Comparison of ENCODE assay signal across 8 mouse cellular contexts in genomic region chr1:130192190-130193028, GRCm38 (mm10).
DNase-seq lines count a peak whose midpoint lies in the region; ATAC-seq and TF ChIP-seq lines count a peak whose summit lies in the region.

No protein-coding gene starts in this region.

- no peak for TF ChIP-seq EP300 in heart, postnatal 0 days (IDR thresholded peaks at IDR 0.05; ENCODE audit: low read depth)

- intact Hi-C loops in gastrocnemius, postnatal 36 days (cut with DNase I): no loop called here

- no peaks in the 10 kb centered on the region for H3K36me3 ChIP-seq in heart, postnatal 0 days (replicated peaks; ENCODE audit: control insufficient read depth, insufficient read depth, low read length)
- H3K36me3 ChIP-seq in forebrain, embryonic 11.5 days (ENCODE audit: control insufficient read depth, insufficient read depth, low read length): no peaks in the 10 kb centered on the region
- H3K36me3 ChIP-seq in kidney, embryonic 16.5 days (ENCODE audit: insufficient read depth, low read length): no peaks in the 10 kb centered on the region
- H3K36me3 ChIP-seq in liver, embryonic 12.5 days: no peaks in the 10 kb centered on the region

- no peaks in the 10 kb centered on the region for H3K9me3 ChIP-seq in heart, postnatal 0 days (replicated peaks; ENCODE audit: control insufficient read depth, low read length)
- H3K9me3 ChIP-seq in forebrain, embryonic 11.5 days (ENCODE audit: control insufficient read depth, low read length): no peaks in the 10 kb centered on the region
- H3K9me3 ChIP-seq in kidney, embryonic 16.5 days (ENCODE audit: low read length): no peaks in the 10 kb centered on the region
- no peaks in the 10 kb centered on the region for H3K9me3 ChIP-seq in liver, embryonic 12.5 days (replicated peaks)

- no peaks in the 10 kb centered on the region for H3K4me1 ChIP-seq in heart, postnatal 0 days (ENCODE audit: control insufficient read depth, insufficient read depth)
- H3K4me1 ChIP-seq in forebrain, embryonic 11.5 days (replicated peaks; ENCODE audit: control insufficient read depth, insufficient read depth, low read length): no peaks in the 10 kb centered on the region
- H3K4me1 ChIP-seq in kidney, embryonic 16.5 days (ENCODE audit: insufficient read depth, low read length): no peaks in the 10 kb centered on the region
- H3K4me1 ChIP-seq in liver, embryonic 12.5 days: no peaks in the 10 kb centered on the region

- H3K9ac ChIP-seq in heart, postnatal 0 days (replicated peaks; ENCODE audit: low read depth, low read length): no peak overlapping the region
- H3K9ac ChIP-seq in forebrain, embryonic 11.5 days (ENCODE audit: low read length): no peak overlapping the region
- no peak overlapping the region for H3K9ac ChIP-seq in kidney, embryonic 16.5 days (replicated peaks; ENCODE audit: low read length)
- H3K9ac ChIP-seq in liver, embryonic 12.5 days: no peak overlapping the region

- 45% methylated on average over 6 of the region's 6 CpGs for WGBS in heart, postnatal 0 days
- 57% methylated on average over 6 of the region's 6 CpGs for WGBS in forebrain, embryonic 11.5 days
- 47% methylated on average over 6 of the region's 6 CpGs for WGBS in kidney, embryonic 16.5 days
- 29% methylated on average over 6 of the region's 6 CpGs for WGBS in liver, embryonic 12.5 days (ENCODE audit: insufficient replicate concordance)

- DNase-seq in heart, postnatal 0 days (ENCODE audit: low spot score): peak; percentile 42
- DNase-seq in heart, adult 11 months: no peak
- peak; percentile 3 for DNase-seq in adrenal gland, postnatal 25 days
- DNase-seq in forebrain, embryonic 11.5 days (ENCODE audit: low spot score): peak; percentile 57
- DNase-seq in right cerebral cortex, adult 2 months (ENCODE audit: low spot score in 2 of 2): peak; percentile 59 to 72
- no peak for DNase-seq in gastrocnemius, postnatal 36 days

- TF ChIP-seq CTCF in heart, postnatal 0 days (IDR thresholded peaks at IDR 0.05; ENCODE audit: low read depth): peak; percentile 65

- no peak for ATAC-seq in heart, postnatal 0 days (ENCODE audit: insufficient read depth, low read depth)
- peak; percentile 71 for ATAC-seq in forebrain, embryonic 11.5 days (replicated peaks; ENCODE audit: low FRiP score)
- ATAC-seq in kidney, embryonic 16.5 days (ENCODE audit: low FRiP score, low TSS enrichment): peak; percentile 65; the same call in 1 of the 2 replicates
- ATAC-seq in liver, embryonic 12.5 days: 0 out of 2 replicates have a peak, but pooled peaks have one; percentile 27

- H3K27me3 ChIP-seq in heart, postnatal 0 days (ENCODE audit: control insufficient read depth, insufficient read depth, low read length): no peaks in the 10 kb centered on the region
- H3K27me3 ChIP-seq in forebrain, embryonic 11.5 days (ENCODE audit: control insufficient read depth, insufficient read depth, low read length): no peaks in the 10 kb centered on the region
- no peaks in the 10 kb centered on the region for H3K27me3 ChIP-seq in kidney, embryonic 16.5 days (ENCODE audit: insufficient read depth, low read length)
- no peaks in the 10 kb centered on the region for H3K27me3 ChIP-seq in liver, embryonic 12.5 days (replicated peaks)

- H3K27ac ChIP-seq in heart, postnatal 0 days (ENCODE audit: low read depth): no peak overlapping the region
- no peak overlapping the region for H3K27ac ChIP-seq in forebrain, embryonic 11.5 days (ENCODE audit: low read depth, low read length)
- H3K27ac ChIP-seq in kidney, embryonic 16.5 days (ENCODE audit: low read length): no peak overlapping the region
- no peak overlapping the region for H3K27ac ChIP-seq in liver, embryonic 12.5 days

- no peak overlapping the region for H3K4me2 ChIP-seq in heart, postnatal 0 days (ENCODE audit: low read depth, low read length)
- H3K4me2 ChIP-seq in forebrain, embryonic 11.5 days (ENCODE audit: low read depth, low read length, severe bottlenecking): no peak overlapping the region
- no peak overlapping the region for H3K4me2 ChIP-seq in kidney, embryonic 16.5 days (replicated peaks; ENCODE audit: low read depth, low read length)
- H3K4me2 ChIP-seq in liver, embryonic 12.5 days: no peak overlapping the region

- H3K4me3 ChIP-seq in heart, postnatal 0 days (ENCODE audit: low read depth, low read length): no peak overlapping the region
- H3K4me3 ChIP-seq in forebrain, embryonic 11.5 days (ENCODE audit: low read depth, low read length): no peak overlapping the region
- no peak overlapping the region for H3K4me3 ChIP-seq in kidney, embryonic 16.5 days (ENCODE audit: low read length)
- H3K4me3 ChIP-seq in liver, embryonic 12.5 days: no peak overlapping the region

Comparison
In these comparisons a context has a peak if more than half of its experiments do, and no peak if none do; other contexts are left out.
1. DNase-seq: peak in heart, postnatal 0 days (single experiment), adrenal gland, postnatal 25 days (single experiment), forebrain, embryonic 11.5 days (single experiment) and right cerebral cortex, adult 2 months (2 of 2); none in heart, adult 11 months (single experiment) and gastrocnemius, postnatal 36 days (0 of 2).